Mouse (Mus musculus) hindbrain, embryonic 16.5 days (tissue): ENCODE measurements around the gene Llcfc1. TPM values are rescaled to one million over a fixed set of nuclear protein-coding genes. Genes with fewer than 3 reads are reported as not detected.

Experiments used
- ATAC-seq: fragments of 200-750 bp; cut with Nextera tagmentation; 2 replicates; pipeline ENCODE4 v1.8.0; 2017; ENCODE audit warnings: moderate TSS enrichment, moderate library complexity
- H3K27ac ChIP-seq: fragments of 300-500 bp; sonication (generic); 2 replicates; pipeline ENCODE4 v1.5.1; 2014; ENCODE audit warnings: low read depth, mild to moderate bottlenecking, control low read depth, low read length, moderate library complexity
- H3K27me3 ChIP-seq: fragments of 300-500 bp; sonication (generic); replicated peaks from 2 replicates; pipeline ENCODE4 v1.6.1; 2014; ENCODE audit warnings: low read length; ENCODE audit not compliant: control insufficient read depth, insufficient read depth
- H3K36me3 ChIP-seq: fragments of 300-500 bp; sonication (generic); 2 replicates; pipeline ENCODE4 v1.6.1; 2014; ENCODE audit warnings: mild to moderate bottlenecking, low read length, moderate library complexity, mixed read lengths; ENCODE audit not compliant: control insufficient read depth, insufficient read depth
- H3K4me1 ChIP-seq: fragments of 300-500 bp; sonication (generic); 2 replicates; pipeline ENCODE4 v1.6.1; 2014; ENCODE audit warnings: low read depth, low read length; ENCODE audit not compliant: control insufficient read depth, insufficient read depth
- H3K4me2 ChIP-seq: fragments of 300-500 bp; sonication (generic); 2 replicates; pipeline ENCODE4 v1.6.1; 2014; ENCODE audit warnings: mild to moderate bottlenecking, low read length, control low read depth, moderate library complexity
- H3K4me3 ChIP-seq: fragments of 300-500 bp; sonication (generic); 2 replicates; pipeline ENCODE4 v1.5.1; 2014; ENCODE audit warnings: mild to moderate bottlenecking, low read length, control low read depth, moderate library complexity
- H3K9ac ChIP-seq: fragments of 300-500 bp; sonication (generic); 2 replicates; pipeline ENCODE4 v1.6.1; 2014; ENCODE audit warnings: low read depth, mild to moderate bottlenecking, control low read depth, low read length, moderate library complexity
- H3K9me3 ChIP-seq: fragments of 300-500 bp; sonication (generic); 2 replicates; pipeline ENCODE4 v1.6.1; 2014; ENCODE audit warnings: mild to moderate bottlenecking, low read length, moderate library complexity; ENCODE audit not compliant: control insufficient read depth
- WGBS: fragments of 180-500 bp; shearing (Covaris S2); extraction: QIAGEN DNeasy Blood & Tissue Kit; methylation state at CpG from one replicate; pipeline ENCODE4 v1.1.7; 2014; 5-methylcytosine and 5-hydroxymethylcytosine counted together
- polyA plus RNA-seq: library from polyadenylated mRNA; unstranded; fragments of >200 nt; fragmentation: Nextera tagmentation; extraction: Ambion mirVana; gene quantifications from 2 replicates; pipeline ENCODE4 v1.2.1, GENCODE M21; 2015

Llcfc1 gene
- polyA plus RNA-seq, 1 experiment from 2014 or later, result not detected

DNA sequence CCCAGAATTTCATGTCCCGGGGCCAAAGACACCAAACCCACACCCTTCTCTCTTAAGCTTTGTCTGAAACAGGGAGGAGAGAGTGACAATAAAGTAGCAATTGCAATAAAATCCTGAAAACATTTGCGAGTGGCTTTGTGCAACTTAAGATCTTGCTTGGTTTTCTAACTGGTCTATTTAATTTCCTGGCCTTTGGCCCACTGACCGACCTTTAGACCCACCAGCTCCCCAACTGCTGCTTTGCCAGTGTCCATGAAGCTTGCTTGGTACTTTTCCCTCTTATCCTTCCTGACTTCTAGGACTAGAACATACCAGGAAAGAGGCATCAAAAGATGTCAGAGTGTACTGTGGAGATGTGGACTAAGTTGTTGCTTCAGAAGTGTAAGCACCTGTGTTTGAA is 1.4 kb downstream of the Llcfc1 start:
- Histone ChIP-seq H3K27ac (no peak overlapping the region), H3K27me3 (no peaks in the 10 kb centered on the region), H3K9me3 (no peaks in the 10 kb centered on the region), H3K4me2 (no peak overlapping the region), H3K36me3 (no peaks in the 10 kb centered on the region), H3K4me3 (no peak overlapping the region), H3K4me1 (no peaks in the 10 kb centered on the region), H3K9ac (no peak overlapping the region)
- ATAC-seq, result no peak
- WGBS, result 81% methylated on average over 3 of the region's 3 CpGs

DNA sequence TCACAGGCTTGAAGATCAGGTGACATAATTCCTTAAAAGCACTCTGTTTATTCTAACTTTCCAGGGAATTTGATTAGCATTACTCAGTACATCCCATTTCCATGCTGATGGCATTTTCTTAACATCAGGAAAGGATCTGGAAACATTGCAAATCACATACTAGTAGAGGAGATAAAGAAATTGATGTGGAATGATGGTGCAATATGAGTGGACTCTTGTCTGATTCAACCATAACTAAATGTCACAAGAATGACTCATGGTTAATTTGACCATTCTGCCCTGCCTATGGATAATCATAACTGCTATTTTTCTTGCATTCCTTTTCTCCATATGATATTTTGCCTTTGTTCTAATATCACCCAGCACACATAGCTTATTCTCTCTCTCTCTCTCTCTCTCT is 8.0 kb downstream of the Llcfc1 start:
- Histone ChIP-seq H3K27me3 (no peaks in the 10 kb centered on the region), H3K27ac (no peak overlapping the region), H3K4me2 (no peak overlapping the region), H3K4me1 (no peaks in the 10 kb centered on the region), H3K4me3 (no peak overlapping the region), H3K36me3 (no peaks in the 10 kb centered on the region), H3K9me3 (no peaks in the 10 kb centered on the region), H3K9ac (no peak overlapping the region)
- ATAC-seq, result no peak

DNA sequence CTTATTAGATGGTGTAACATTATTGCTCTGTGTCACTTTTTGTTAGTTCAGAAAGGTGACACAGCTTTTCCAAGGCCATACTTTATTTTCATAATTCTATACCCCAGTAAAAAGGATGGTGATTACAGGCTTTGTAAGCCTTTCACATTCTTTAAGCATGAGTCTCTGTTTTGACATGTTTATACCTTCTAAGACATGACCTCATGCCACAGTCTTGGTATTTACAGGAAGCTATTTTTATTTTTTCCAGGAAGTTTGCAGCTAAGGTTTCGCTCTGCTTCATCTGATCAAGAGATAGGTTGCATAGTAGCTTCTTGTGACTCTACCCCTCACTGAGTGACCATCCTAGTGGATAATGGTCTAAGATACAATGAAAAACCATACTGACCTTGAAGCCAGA is 10.2 kb downstream of the Llcfc1 start:
- Histone ChIP-seq H3K36me3 (no peaks in the 10 kb centered on the region), H3K4me2 (no peak overlapping the region), H3K9ac (no peak overlapping the region), H3K27me3 (no peaks in the 10 kb centered on the region), H3K27ac (no peak overlapping the region), H3K4me1 (no peaks in the 10 kb centered on the region), H3K4me3 (no peak overlapping the region), H3K9me3 (no peaks in the 10 kb centered on the region)
- no peak for ATAC-seq
- 89% methylated on average over 1 of the region's 1 CpGs for WGBS

DNA sequence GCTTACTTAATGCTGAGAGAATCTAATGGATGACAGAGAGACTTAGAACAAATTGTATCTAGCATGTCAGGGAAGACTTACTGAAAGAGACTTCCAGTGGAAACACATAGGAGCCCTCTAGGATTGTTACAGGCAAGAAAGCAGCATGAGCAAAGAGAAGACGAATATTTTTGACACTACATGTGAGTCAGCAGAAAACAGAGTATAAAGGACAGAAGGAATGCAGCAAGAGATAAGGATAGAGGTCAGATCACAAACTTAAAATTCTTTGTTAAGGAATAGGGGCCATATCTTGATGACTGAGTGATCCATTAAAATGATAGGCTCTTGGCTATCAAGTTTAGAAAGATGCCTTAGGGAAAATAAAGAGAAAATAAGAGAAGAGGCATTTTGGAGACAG is 17.0 kb downstream of the Llcfc1 start:
- Histone ChIP-seq H3K4me2 (no peak overlapping the region), H3K4me1 (no peaks in the 10 kb centered on the region), H3K27ac (no peak overlapping the region), H3K9ac (no peak overlapping the region), H3K36me3 (no peaks in the 10 kb centered on the region), H3K4me3 (no peak overlapping the region), H3K27me3 (no peaks in the 10 kb centered on the region), H3K9me3 (no peaks in the 10 kb centered on the region; the same call in 1 of the 2 replicates)
- 82% methylated on average over 1 of the region's 1 CpGs for WGBS
- ATAC-seq, result no peak

DNA sequence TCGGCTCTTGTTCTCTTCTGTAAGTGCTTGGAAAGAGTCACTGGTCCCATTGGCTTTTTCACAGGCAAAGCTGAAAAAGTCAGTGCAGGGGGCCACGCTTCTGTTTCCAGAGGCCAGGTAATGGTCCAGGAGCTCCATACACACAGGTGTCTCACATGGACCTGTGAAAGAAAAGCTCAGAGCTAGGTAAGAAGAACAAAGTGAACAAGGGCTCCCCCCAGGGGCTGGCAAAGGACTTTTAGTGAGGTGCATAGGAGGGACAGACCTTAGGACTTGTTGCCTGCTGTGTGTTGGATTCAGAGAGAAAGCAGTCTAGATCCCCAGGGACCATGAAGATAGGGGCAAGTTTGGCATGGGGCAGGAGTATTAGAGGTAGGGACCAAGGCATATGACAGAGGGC is 18.7 kb downstream of the Llcfc1 start:
- no peak for ATAC-seq
- no peaks in the 10 kb centered on the region for H3K36me3 ChIP-seq
- no peaks in the 10 kb centered on the region; the same call in 1 of the 2 replicates for H3K9me3 ChIP-seq
- H3K27me3 ChIP-seq, result no peaks in the 10 kb centered on the region
- no peak overlapping the region for H3K27ac ChIP-seq
- no peak overlapping the region for H3K4me2 ChIP-seq
- 84% methylated on average over 2 of the region's 2 CpGs for WGBS
- no peaks in the 10 kb centered on the region for H3K4me1 ChIP-seq
- H3K9ac ChIP-seq, result no peak overlapping the region
- no peak overlapping the region for H3K4me3 ChIP-seq

DNA sequence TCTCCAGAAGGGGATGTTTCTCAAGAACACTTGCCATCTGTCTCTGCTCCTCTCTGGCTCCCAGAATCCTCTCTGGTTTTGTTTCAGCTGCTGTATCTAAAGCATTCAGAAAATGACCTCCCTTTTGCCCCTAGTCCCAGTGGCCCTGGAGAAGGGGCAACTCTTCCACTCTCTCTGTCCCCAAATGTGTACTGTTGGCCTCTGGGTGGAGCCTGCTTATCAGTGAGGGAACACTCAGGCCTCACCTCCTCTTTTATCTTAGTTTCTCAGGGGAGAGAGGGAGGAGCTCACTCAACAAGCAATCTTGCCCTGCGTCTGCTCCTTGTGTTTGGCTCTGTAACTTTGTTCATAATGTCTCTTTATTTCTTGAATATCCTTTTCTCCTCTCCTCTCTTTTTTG is 19.9 kb downstream of the Llcfc1 start, which contains the start of gene Kel:
Gene Kel, minus strand, starts transcription at position 217 of the 400 bp plus-strand sequence.
- no peak for ATAC-seq
- Histone ChIP-seq H3K9ac (no peak within 1 kb of the TSS), H3K36me3 (no peaks in the 10 kb centered on the region), H3K4me2 (no peak within 1 kb of the TSS), H3K27me3 (no peaks in the 10 kb centered on the region), H3K4me1 (no peaks in the 10 kb centered on the region), H3K9me3 (no peaks in the 10 kb centered on the region; the same call in 1 of the 2 replicates), H3K27ac (no peak within 1 kb of the TSS), H3K4me3 (no peak within 1 kb of the TSS)
- WGBS, result 38% methylated on average over 1 of the region's 1 CpGs

DNA sequence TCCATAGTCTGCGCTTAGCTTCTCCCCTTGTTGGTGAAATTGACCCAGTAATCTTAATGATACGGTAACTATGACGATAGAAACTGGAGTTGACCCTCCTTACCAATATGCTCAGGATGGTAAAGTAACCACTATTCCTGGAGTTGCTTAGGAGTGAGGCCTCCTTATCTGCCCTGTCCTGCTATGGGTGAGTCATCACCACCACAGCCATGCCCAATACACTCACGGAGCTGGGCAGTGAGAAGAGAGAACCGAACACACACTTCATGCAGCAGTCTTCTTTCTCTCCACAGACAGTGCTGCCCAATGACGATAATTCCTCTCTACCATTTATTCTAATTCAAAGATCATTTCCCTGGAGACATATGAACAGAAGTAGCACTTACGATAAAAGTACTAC is 22.0 kb downstream of the Llcfc1 start:
- no peak for ATAC-seq
- no peaks in the 10 kb centered on the region for H3K27me3 ChIP-seq
- no peaks in the 10 kb centered on the region; the same call in 1 of the 2 replicates for H3K9me3 ChIP-seq
- WGBS, result 91% methylated on average over 7 of the region's 7 CpGs
- no peaks in the 10 kb centered on the region for H3K4me1 ChIP-seq
- H3K9ac ChIP-seq, result no peak overlapping the region
- H3K27ac ChIP-seq, result no peak overlapping the region
- no peaks in the 10 kb centered on the region for H3K36me3 ChIP-seq
- no peak overlapping the region for H3K4me2 ChIP-seq
- H3K4me3 ChIP-seq, result no peak overlapping the region

DNA sequence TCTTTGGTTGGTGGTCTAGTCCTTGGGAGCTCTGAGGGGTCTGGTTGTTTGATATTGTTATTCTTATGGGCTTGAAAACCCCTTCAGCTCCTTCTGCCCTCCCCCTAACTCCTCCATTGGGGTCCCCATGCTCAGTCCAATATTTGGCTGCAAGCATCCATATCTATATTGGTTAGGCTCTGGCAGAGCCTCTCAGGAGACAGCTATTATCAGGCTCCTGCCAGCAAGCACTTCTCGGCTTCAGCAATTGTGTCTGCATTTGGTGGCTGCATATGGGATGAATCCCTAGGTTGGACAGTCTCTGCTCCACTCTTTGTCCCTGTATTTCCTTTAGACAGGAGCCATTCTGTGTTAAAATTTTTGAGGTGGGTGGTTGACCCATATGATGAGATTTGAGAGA is 26.1 kb downstream of the Llcfc1 start:
- no peaks in the 10 kb centered on the region for H3K9me3 ChIP-seq
- H3K4me1 ChIP-seq, result no peaks in the 10 kb centered on the region
- H3K4me3 ChIP-seq, result no peak overlapping the region
- 64% methylated on average over 1 of the region's 1 CpGs for WGBS
- no peaks in the 10 kb centered on the region for H3K36me3 ChIP-seq
- H3K4me2 ChIP-seq, result no peak overlapping the region
- no peaks in the 10 kb centered on the region for H3K27me3 ChIP-seq
- no peak overlapping the region for H3K27ac ChIP-seq
- no peak for ATAC-seq
- no peak overlapping the region for H3K9ac ChIP-seq

DNA sequence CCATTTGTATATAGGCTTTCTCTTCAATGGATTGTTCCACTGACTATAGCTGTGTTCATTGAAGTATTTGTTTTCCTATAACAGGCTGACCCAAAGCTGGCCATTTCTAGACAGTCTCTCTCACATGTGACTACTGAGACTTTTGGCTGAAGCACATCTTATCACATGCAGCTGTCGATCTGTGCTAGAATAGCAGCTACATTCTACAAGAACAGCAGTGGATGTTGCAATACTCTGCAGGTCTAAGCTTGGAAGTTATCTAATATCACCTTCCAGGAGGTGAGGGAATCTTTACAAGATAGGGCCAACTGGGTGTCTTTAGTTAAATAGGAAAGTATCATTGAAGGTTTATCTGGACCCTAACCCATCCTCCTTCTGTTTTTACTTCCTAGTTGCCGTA is 37.2 kb downstream of the Llcfc1 start:
- 89% methylated on average over 2 of the region's 2 CpGs for WGBS
- Histone ChIP-seq H3K27me3 (no peaks in the 10 kb centered on the region), H3K27ac (no peak overlapping the region), H3K9ac (no peak overlapping the region), H3K9me3 (no peaks in the 10 kb centered on the region), H3K4me1 (no peaks in the 10 kb centered on the region), H3K4me2 (no peak overlapping the region), H3K36me3 (no peaks in the 10 kb centered on the region), H3K4me3 (no peak overlapping the region)
- ATAC-seq, result no peak

DNA sequence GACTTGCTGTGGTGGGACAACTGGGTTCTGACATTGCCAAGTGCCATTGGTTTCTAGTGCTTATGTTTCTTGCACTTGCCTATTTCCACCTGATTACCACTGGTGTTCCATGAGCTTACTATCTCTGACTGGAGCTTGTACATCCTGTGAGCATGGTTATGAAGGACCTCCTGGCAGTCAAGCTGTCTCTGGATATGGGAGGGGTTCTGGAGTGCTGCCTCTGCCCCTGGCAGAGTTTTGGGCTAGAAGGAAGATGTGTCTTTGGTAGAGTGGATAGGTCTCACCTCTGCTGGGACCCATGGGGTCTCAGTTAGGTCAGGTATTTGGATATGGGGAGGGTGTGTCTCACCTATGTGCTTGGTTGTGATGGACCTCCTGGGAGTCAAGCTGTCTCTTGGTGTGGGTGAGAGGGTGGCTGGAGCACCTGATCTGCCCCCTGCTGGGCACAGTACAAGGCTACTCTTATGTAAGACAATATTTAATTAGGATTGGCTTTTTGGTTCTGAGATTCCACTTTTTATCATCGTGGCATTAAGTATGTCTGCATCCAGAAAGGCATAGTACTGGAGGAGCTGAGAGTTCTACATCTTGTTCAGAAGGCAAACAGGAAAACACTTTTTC is 43.9 kb downstream of the Llcfc1 start:
- Histone ChIP-seq H3K27me3 (no peaks in the 10 kb centered on the region), H3K9ac (no peak overlapping the region), H3K4me1 (no peaks in the 10 kb centered on the region), H3K36me3 (no peaks in the 10 kb centered on the region), H3K9me3 (no peaks in the 10 kb centered on the region), H3K27ac (no peak overlapping the region), H3K4me2 (no peak overlapping the region), H3K4me3 (no peak overlapping the region)
- 90% methylated on average over 1 of the region's 1 CpGs for WGBS
- no peak for ATAC-seq
